Mouse (Mus musculus): ENCODE measurements at regions not wholly inside any gene's neighbourhood (a gene's known extent, or its start where the extent isn't known, plus 50 kb on each side); places are given as distances from the start of the nearest gene placed in this dataset.

DNA sequence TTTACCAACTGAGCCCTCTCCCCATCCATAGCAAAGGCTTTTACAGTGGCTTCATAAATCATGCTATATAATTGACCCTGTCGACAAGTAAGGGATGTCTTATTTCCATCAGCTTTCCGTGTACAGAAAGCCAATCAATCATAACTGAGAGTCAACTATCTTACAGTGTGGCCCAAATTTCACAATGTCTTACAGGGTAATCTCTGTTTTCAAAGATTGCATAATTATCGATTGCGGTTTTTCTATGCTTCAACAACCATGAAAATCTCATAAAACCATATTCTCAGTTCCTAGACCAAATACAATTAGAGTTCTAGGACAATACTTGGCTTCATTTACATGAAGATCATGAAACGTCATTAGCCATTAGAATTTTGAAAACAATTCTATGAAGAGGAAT, 56.1 kb upstream of the Samsn1 start:
- no peaks in the 10 kb centered on the region for H3K36me3 ChIP-seq (ENCODE audit: control insufficient read depth, insufficient read depth, low read length, poor library complexity, severe bottlenecking)
- DNase-seq (ENCODE audit: low read depth, low spot score) = no peak
- no peaks in the 10 kb centered on the region for H3K27me3 ChIP-seq (ENCODE audit: control insufficient read depth, insufficient read depth, low read length, poor library complexity, severe bottlenecking)

DNA sequence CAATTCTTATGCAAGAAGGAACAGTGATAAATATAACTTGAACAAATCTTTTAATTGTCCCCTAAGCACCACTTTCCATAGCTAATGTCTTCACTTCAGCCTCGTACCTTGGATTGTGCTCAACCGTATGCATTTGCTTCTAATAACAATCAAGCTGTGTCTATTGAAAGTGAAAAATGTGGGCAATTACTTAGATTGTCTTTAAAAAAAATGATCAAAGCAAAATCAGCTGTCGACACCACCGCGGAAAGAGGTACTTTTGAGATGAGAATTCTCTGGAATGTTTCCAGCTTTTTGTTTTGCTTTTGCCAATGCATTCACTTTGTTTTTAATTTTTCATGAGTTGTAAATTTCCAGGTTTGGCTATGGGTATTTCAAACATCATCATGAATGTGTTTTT, 54.1 kb upstream of the Samsn1 start:
- DNase-seq (ENCODE audit: low read depth, low spot score) = no peak
- no peaks in the 10 kb centered on the region for H3K36me3 ChIP-seq (ENCODE audit: control insufficient read depth, insufficient read depth, low read length, poor library complexity, severe bottlenecking)
- no peaks in the 10 kb centered on the region for H3K27me3 ChIP-seq (ENCODE audit: control insufficient read depth, insufficient read depth, low read length, poor library complexity, severe bottlenecking)

Measured in splenic B cell, adult 2 months (primary cell).